Mouse (Mus musculus) adrenal gland, postnatal 36 days (tissue): ENCODE data around the gene Zkscan5. TPM values are rescaled to one million over a fixed set of nuclear protein-coding genes. Genes with fewer than 3 reads are reported as not detected.
A peak's percentile ranks its signal among the peaks of the same experiment; 100 is the strongest.
"Not testable (repeated sequence)": the region's sequence is repeated elsewhere in the genome, so short reads cannot be mapped to it uniquely, and the experiment has no call there.

Experiments
- DNase-seq, 2 experiments: peaks; one replicate each; pipeline ENCODE4 v3.0.0; 2021; ENCODE audit warnings: mixed read lengths in 1 of 2
- total RNA-seq, 2 experiments: library from RNA; stranded (reverse); gene quantifications; 2 replicates each; pipeline ENCODE4 v1.2.3; 2021

Gene Zkscan5
- total RNA-seq, 2 experiments from 2014 or later, result 11.6 to 13.0 TPM

DNA sequence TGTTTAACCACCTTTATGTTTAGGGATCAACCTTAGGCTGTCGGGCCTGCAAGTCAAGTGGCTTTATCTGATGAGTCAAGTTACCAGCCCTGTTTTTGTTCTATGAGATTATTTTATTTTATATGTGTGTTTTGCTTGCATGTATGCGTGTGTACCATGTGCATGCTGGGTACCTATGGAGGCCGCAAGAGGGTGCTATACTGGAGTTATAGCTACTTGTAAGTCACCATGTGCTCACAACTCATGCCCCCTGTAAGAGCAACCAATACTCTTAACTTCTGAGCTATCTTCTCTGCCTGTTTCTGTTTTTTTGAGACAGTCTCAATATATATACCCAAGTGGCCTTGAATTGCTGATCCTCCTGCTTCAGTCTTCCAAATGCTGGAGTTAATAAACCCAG lies 9.1 kb downstream of the Zkscan5 start:
- no peak for DNase-seq

DNA sequence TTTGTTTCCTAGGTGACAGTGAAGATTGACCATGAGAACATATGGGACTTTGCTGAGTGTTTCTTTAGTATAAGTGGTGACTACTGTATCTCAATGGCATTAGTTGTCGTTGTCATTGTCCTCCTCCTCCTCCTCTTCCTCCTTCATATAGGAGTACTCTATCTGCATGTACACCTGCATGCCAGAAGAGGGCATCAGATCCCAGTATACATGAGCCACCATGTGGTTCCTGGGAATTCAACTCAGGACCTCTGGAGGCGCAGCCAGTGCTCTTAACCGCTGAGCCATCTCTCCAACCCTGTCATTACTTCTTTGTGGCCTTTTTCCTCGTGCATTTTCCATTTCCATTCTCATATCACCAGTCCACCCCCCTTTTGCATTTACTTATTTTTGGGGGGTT lies 10.3 kb downstream of the Zkscan5 start:
- peak in 1 of 2 experiments; percentile 37 for DNase-seq

DNA sequence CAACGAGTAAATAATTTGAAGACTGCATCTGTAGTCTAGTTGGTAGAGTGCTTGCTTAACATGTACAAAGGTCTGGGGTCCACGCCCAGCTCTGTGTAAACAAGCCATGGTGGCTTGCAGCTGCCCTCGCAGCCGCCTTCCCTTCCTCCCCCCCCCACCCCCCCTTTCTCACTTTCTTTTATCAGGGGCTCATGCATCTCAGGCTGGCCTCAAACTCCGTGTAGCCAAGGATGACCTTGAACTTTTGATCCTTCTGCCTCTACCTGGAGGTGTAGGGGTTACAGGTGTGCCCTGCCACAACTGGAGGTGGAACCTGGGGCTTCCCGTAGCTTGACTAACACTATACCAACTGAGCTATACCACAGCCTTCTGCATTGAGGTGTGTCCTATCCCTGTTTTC lies 13.4 kb downstream of the Zkscan5 start:
- DNase-seq, result no peak

DNA sequence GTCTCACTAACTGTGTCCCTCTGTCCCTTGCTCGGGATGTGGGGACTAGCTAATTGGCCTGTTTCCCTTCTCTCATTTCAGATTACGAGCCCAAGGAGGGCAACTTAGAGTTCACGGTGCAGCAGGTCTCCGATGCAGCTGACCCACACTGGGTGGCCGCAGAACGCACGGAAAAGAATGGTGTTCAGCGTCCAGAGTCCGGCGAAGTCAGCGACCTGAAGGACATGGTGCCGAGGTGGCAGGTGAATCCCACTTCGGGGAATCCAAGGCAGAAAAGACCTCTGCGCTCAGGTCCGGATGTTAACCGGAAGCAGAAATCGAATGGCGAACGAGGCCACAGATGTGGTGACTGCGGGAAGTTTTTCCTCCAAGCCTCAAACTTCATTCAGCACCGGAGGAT lies 13.8 kb downstream of the Zkscan5 start:
- no peak for DNase-seq

DNA sequence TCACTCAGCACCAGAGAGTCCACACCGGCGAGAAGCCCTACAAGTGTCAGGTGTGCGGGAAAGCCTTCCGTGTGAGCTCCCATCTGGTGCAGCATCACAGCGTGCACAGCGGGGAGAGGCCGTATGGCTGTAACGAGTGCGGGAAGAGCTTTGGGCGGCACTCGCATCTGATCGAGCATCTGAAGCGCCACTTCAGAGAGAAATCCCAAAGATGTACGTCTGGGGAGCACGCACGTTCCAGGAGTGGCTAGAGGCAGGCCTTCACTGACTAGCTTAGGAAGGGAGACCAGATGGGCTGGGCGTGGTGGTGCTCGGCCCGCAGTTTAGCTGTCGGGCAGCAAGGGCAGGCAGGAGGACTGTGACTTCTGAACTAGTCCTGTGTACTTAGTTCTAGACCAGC lies 14.3 kb downstream of the Zkscan5 start:
- DNase-seq, result no peak

DNA sequence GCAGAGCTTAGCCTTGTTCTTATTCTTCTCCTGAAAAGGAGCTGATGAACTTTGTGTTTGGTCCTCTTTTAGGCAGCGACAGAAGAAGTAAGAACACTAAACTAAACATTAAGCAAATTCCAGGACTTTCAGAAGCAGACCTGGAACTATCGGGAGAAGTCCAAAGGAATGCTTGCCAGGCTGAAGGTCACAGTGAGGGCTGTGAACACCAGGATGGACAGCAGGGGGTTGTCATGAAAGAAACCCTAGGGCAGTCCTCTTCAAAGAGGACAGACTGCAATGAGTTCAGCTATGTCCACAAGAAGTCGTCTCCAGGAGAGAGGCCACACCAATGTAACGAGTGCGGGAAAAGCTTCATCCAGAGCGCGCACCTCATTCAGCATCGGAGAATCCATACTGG lies 15.6 kb downstream of the Zkscan5 start:
- DNase-seq, result no peak

DNA sequence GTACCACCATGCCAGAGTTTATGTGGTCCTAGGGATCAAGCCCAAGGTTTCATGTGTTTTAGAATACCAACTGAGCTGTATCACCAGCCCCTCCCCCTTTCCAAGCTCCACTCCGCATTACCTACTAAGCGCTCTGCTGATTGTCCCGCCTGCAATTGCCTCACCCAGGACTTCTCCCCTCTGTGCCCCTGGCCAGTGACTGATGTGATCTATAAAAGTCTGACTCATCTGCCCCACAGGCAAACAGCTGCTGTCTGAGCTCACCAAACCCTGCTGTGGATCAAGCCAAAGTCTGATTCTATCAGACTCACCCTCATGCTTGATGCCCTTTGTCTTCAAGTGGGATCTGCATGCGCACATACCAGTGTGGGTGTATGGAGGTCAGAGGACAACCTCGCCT lies 18.5 kb downstream of the Zkscan5 start:
- DNase-seq, result peak; percentile 58 to 65

DNA sequence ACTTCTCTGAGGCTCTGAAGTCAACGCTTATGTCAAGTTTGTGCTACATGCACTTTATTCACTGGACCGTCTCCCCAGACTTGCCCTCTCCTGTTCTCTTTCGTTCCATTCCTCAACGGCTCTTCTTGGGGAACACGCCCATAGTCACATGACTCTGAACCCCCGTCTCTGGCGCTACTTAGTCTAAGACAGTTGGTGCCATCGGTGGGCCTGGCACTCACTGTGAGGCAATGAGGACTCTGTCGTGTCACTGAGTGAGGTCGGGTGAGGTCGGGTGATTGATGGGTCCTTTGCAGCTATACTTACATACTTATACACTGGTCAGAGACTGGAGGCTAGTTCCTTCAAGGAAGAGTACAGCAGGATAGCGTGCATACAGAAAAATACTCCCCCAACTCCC lies 19.0 kb downstream of the Zkscan5 start:
- DNase-seq, result no peak

DNA sequence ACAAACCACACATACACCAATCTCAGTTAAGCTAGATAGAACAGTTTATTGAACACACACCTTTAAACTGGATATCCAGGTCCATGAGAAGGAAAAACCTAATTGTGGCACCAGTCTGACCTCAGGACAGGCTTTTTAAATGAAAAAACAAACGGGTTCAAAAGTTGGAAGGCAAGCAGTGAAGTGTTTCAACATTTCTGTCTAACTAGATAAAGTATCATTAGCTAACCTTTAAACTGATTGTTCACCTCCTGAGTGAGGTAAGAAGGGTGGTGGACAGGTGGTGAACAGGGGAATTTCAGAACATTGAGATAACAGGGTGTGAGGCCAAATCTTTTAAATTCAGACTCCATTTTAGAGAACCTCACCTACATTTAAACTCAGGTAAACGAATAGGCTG lies 22.1 kb downstream of the Zkscan5 start:
- no peak for DNase-seq

DNA sequence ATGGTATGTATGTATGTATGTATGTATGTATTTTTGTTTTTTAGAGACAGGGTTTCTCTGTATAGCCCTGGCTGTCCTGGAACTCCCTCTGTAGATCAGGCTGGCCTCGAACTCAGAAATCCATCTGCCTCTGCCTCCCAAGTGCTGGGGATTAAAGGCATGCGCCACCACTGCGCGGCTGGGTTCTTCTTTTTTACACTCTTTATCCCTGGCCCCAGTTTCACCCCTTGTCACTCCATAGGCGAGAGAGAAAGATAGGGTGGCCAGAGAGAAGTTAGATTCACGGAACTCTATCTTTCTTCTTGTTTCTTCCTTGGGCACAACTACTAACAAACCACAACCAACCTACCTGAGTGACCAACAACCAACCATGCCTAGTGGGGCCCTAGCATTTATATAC lies 24.9 kb downstream of the Zkscan5 start:
- not testable (repeated sequence) for DNase-seq

DNA sequence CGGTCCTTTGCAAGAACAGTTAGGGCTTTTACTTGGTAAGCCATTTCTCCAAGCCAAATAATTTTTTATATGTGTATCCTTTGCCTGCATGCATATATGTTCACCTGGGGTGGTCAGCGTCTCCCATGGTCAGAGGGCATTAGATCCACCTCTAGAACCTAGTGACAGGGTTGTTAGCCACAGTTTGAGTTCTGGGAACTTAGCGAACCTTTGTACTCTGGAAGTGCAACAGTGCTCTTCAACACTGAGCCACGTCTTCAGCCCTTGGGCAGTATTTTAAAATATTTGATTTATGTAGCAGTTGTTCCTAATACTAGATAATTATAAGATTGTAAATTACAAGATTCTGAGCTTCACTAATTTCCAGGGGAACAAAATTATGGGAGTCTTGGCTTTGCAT lies 26.3 kb downstream of the Zkscan5 start:
- DNase-seq, result no peak

DNA sequence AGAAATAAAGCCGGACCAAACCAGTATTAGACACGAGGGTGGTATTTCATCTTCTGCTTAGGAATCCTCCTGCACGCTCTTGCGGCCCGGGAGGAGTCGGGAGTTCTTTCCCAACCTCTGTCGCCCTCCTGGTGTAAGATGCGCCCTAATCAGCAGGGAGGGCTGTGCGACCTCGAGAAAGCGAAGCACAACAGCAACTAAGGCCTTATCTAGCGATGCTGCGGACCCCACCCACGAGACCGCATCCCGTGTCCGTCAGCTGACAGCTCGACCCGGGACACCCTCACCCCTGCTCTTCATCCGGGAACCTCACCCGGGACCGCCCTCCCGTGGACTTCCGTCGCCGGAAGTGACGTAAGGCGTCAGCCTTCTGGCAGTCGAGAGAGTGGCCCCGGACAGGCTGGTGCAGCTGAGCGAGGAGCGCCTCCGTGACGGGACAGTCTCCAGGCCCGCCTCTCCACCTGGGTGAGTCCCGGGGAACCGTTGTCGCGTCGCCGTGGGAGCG lies 27.1 kb downstream of the Zkscan5 start, which contains the start of gene Zfp655:
Gene Zfp655, plus strand, starts transcription at position 349 of the 505 bp plus-strand sequence.
- DNase-seq, result peak; percentile 98

DNA sequence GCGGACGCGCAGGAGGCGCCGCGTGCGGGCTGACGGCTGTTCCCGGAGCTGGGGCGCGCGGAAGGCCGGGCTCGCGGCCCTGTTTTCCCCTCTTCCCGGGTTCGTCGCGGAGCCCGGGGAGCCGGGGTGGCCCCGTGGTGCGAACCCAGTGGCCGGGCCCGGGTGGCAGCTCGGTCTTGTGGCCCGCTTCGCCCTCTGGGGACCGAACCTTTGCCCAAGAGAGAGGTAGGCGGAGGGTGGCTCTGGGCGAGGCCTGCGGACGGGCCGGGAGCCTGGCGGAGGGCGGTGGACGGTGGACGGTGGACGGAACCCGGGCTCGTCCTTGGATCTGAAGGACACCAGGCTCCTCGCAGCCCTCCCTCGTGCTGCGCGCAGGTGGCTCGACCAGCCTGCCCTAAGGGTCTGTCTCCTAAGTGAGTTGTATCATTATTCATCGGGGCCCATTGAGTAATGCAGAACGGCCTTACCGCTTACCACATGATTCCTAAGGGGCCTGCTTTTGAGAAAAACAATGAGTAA lies 27.6 kb downstream of the Zkscan5 start:
- DNase-seq, result peak; percentile 58 to 69

DNA sequence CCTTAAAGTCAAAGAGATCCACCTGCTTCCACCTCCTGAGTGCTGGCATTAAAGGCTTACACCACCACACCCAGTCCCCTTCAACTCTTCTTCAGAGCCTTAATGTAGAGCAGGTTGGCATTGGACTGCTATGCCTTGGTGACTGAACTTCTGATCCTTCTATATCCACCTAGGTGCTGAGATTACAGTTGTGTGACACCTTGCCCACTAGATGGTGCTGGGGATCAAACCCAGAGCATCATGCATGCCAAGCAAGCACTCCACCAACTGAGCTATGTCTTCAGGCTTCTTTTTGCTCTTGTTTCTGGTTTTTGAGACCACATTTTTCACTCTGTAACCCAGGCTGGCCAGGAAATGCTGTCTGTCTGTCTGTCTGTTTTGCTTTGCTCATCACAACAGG lies 30.3 kb downstream of the Zkscan5 start:
- DNase-seq, result peak in 1 of 2 experiments; percentile 30

DNA sequence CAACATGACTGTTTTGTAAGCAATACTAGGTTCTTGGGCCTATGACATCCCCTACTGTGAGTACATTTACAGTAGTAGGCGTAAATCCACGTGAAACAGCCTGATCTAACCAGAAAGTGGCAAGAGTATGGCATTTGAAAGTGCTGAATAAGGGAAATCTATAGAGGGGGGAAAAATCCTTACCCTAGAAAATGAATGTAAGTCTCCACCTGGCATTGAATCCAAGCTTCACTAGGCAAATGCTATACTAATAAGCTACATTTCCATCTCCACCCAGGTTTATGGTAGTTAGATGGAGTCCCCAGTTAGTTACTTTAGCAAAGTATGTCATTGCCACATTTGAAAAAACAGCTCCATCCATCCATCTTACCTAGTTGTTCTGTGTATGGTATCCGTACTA lies 45.2 kb downstream of the Zkscan5 start:
- DNase-seq, result no peak

Other genes starting within 250 kb of the Zkscan5 start
- gene Smurf1, start 238.7 kb upstream of the Zkscan5 start, total RNA-seq, result 10 to 100 TPM; 18.6 to 24.8 TPM
- gene Gm4871, start 171.8 kb upstream of the Zkscan5 start, total RNA-seq, result not detected
- not detected for gene 1700018F24Rik, start 161.6 kb upstream of the Zkscan5 start, total RNA-seq
- gene Arpc1a, start 120.7 kb upstream of the Zkscan5 start, total RNA-seq, result 100 to 1,000 TPM; 120 to 123 TPM
- gene Kpna7, start 120.5 kb upstream of the Zkscan5 start, total RNA-seq, result not detected
- 100 to 1,000 TPM; 241 to 271 TPM for gene Arpc1b, start 90.3 kb upstream of the Zkscan5 start, total RNA-seq
- 10 to 100 TPM; 88.0 to 92.1 TPM for gene Pdap1, start 64.3 kb upstream of the Zkscan5 start, total RNA-seq
- 100 to 1,000 TPM; 113 to 117 TPM for gene Bud31, start 64.2 kb upstream of the Zkscan5 start, total RNA-seq
- 10 to 100 TPM; 22.4 to 31.3 TPM for gene Ptcd1, start 37.5 kb upstream of the Zkscan5 start, total RNA-seq
- gene Cpsf4, start 37.3 kb upstream of the Zkscan5 start, total RNA-seq, result 10 to 100 TPM; 19.0 to 19.3 TPM
- gene Atp5j2, start 12.5 kb upstream of the Zkscan5 start, total RNA-seq, result 100 to 1,000 TPM; 485 to 492 TPM
- 1 to 10 TPM; 7.2 to 9.9 TPM for gene Zkscan14, start 2.7 kb upstream of the Zkscan5 start, total RNA-seq
- gene Zfp655, start 27.2 kb downstream of the Zkscan5 start, total RNA-seq, result 10 to 100 TPM; 50.6 to 68.6 TPM
- gene Zscan25, start 75.9 kb downstream of the Zkscan5 start, total RNA-seq, result 10 to 100 TPM; 15.0 to 15.7 TPM
- not detected for gene Cyp3a57, start 140.7 kb downstream of the Zkscan5 start, total RNA-seq